Mouse (Mus musculus) heart, adult 9 months (tissue): ENCODE results near the gene Alkbh5.

ENCODE experiments used
- DNase-seq, 2 experiments: peaks; one replicate each; pipeline ENCODE4 v3.0.0; 2022; ENCODE audit warnings: low spot score in 2 of 2

Alkbh5 gene

GRCm38 (mm10) chr11:60536180-60536858 is at the start of gene Alkbh5:
Gene Alkbh5 (plus strand): TSS chr11:60536381.
- peak in 1 of 2 experiments; percentile 33 for DNase-seq

GRCm38 (mm10) chr11:60492726-60493125 is 43.5 kb upstream of the Alkbh5 start:
- DNase-seq: no peak

- DNase-seq: no peak
Observed at GRCm38 (mm10) chr11:60495692-60496091, 40.5 kb upstream of the Alkbh5 start.

GRCm38 (mm10) chr11:60507281-60507680 is 28.9 kb upstream of the Alkbh5 start:
- DNase-seq: no peak

- DNase-seq: no peak
Observed at GRCm38 (mm10) chr11:60508950-60509349, 27.2 kb upstream of the Alkbh5 start.

GRCm38 (mm10) chr11:60509500-60509899 is 26.7 kb upstream of the Alkbh5 start:
- no peak for DNase-seq

GRCm38 (mm10) chr11:60511893-60512292 is 24.3 kb upstream of the Alkbh5 start:
- DNase-seq: no peak

GRCm38 (mm10) chr11:60512520-60512919 is 23.7 kb upstream of the Alkbh5 start:
- no peak for DNase-seq

- no peak for DNase-seq
Observed at GRCm38 (mm10) chr11:60514941-60515340, 21.2 kb upstream of the Alkbh5 start.

- no peak for DNase-seq
Observed at GRCm38 (mm10) chr11:60518305-60518704, 17.9 kb upstream of the Alkbh5 start.

GRCm38 (mm10) chr11:60522027-60522426 is 14.2 kb upstream of the Alkbh5 start:
- no peak for DNase-seq

- no peak for DNase-seq
Observed at GRCm38 (mm10) chr11:60522661-60523365, 13.4 kb upstream of the Alkbh5 start.

- DNase-seq: no peak
Observed at GRCm38 (mm10) chr11:60526461-60526860, 9.7 kb upstream of the Alkbh5 start.

- DNase-seq: no peak
Observed at GRCm38 (mm10) chr11:60535676-60536075, 505 bp upstream of the Alkbh5 start.

- DNase-seq: peak; percentile 94
Observed at GRCm38 (mm10) chr11:60536859-60537467, 782 bp downstream of the Alkbh5 start.

- DNase-seq: peak; percentile 98
Observed at GRCm38 (mm10) chr11:60537468-60538347, 1.5 kb downstream of the Alkbh5 start.

- DNase-seq: peak in 1 of 2 experiments; percentile 30
Observed at GRCm38 (mm10) chr11:60538371-60539281, 2.4 kb downstream of the Alkbh5 start.

GRCm38 (mm10) chr11:60539540-60539939 is 3.4 kb downstream of the Alkbh5 start:
- DNase-seq: no peak

- DNase-seq: peak; percentile 21 to 36
Observed at GRCm38 (mm10) chr11:60540002-60540610, 3.9 kb downstream of the Alkbh5 start.

- DNase-seq: no peak
Observed at GRCm38 (mm10) chr11:60540761-60541160, 4.6 kb downstream of the Alkbh5 start.
